Mouse (Mus musculus): ENCODE data around the gene Mpg.

DNA sequence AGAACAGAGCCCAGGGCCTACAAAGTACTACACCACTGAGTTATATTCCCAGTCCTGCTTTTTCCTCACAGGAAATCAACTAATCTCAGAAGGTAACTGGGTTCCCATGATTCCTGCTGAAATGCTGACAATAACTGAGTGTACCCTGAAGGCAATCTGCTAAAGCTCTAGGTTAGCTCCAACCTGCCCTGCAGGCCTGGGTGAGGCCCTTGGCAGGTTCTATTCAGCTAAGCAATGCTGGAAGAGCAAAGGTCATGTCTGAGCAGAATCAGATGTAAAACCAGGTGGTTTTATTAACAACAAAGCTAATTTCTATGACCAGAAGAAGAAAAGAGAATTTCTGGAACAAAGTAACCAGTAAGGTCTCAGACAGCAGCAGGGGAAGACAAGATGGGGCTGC, 15.1 kb downstream of the Mpg start:
- TF ChIP-seq EP300 (IDR thresholded peaks at IDR 0.05; ENCODE audit: low read depth) (no peak), CTCF (IDR thresholded peaks at IDR 0.05; ENCODE audit: low read depth) (no peak)
